Mouse (Mus musculus) lung, embryonic 15.5 days (tissue): ENCODE measurements around the gene Eif6. TPM values are rescaled to one million over a fixed set of nuclear protein-coding genes. Genes with fewer than 3 reads are reported as not detected.
A peak's percentile ranks its signal among the peaks of the same experiment; 100 is the strongest.

Experiments
- ATAC-seq: fragments of 200-750 bp; cut with Nextera tagmentation; 2 replicates; pipeline ENCODE4 v1.8.0; 2017; ENCODE audit warnings: moderate number of reproducible peaks, borderline replicate concordance; ENCODE audit not compliant: low FRiP score, low TSS enrichment; ENCODE audit errors: extremely low read depth
- H3K27ac ChIP-seq: fragments of 300-500 bp; sonication (generic); 2 replicates; pipeline ENCODE4 v1.5.1; 2015; ENCODE audit warnings: moderate library complexity, mild to moderate bottlenecking, inconsistent platforms
- H3K27me3 ChIP-seq: fragments of 300-500 bp; sonication (generic); 2 replicates; pipeline ENCODE4 v1.6.1; 2015; ENCODE audit warnings: inconsistent platforms
- H3K36me3 ChIP-seq: fragments of 300-500 bp; sonication (generic); 2 replicates; pipeline ENCODE4 v1.6.1; 2015; ENCODE audit warnings: inconsistent platforms
- H3K4me1 ChIP-seq: fragments of 300-500 bp; sonication (generic); 2 replicates; pipeline ENCODE4 v1.6.1; 2015; ENCODE audit warnings: inconsistent platforms
- H3K4me2 ChIP-seq: fragments of 300-500 bp; sonication (generic); 2 replicates; pipeline ENCODE4 v1.6.1; 2015; ENCODE audit warnings: inconsistent platforms, mild to moderate bottlenecking, moderate library complexity
- H3K4me3 ChIP-seq: fragments of 300-500 bp; sonication (generic); 2 replicates; pipeline ENCODE4 v1.5.1; 2015; ENCODE audit warnings: mild to moderate bottlenecking, inconsistent platforms
- H3K9ac ChIP-seq: fragments of 300-500 bp; sonication (generic); 2 replicates; pipeline ENCODE4 v1.6.1; 2015; ENCODE audit warnings: inconsistent platforms
- H3K9me3 ChIP-seq: fragments of 300-500 bp; sonication (generic); 2 replicates; pipeline ENCODE4 v1.6.1; 2016; ENCODE audit warnings: inconsistent platforms
- WGBS: fragments of 180-500 bp; shearing (Covaris S2); methylation state at CpG from one replicate; pipeline ENCODE4 v1.1.7; 2015; 5-methylcytosine and 5-hydroxymethylcytosine counted together
- polyA plus RNA-seq: library from polyadenylated mRNA; unstranded; fragments of >200 nt; fragmentation: Nextera tagmentation; extraction: Ambion mirVana; gene quantifications from 2 replicates; pipeline ENCODE4 v1.2.1, GENCODE M21; 2015

Gene Eif6
- polyA plus RNA-seq, 1 experiment from 2014 or later: 184 TPM

GRCm38 (mm10) chr2:155779066-155779465, 47.7 kb downstream of the Eif6 start:
- H3K27ac ChIP-seq: no peak overlapping the region
- H3K36me3 ChIP-seq: no peaks in the 10 kb centered on the region
- H3K9me3 ChIP-seq: no peaks in the 10 kb centered on the region
- WGBS: 23% methylated on average over 7 of the region's 7 CpGs
- no peak overlapping the region for H3K9ac ChIP-seq
- ATAC-seq: no peak
- peaks cover 38% of the 10 kb centered on the region for H3K27me3 ChIP-seq
- H3K4me2 ChIP-seq: no peak overlapping the region
- peaks cover 8% of the 10 kb centered on the region for H3K4me1 ChIP-seq
- no peak overlapping the region for H3K4me3 ChIP-seq

GRCm38 (mm10) chr2:155778004-155778403, 48.7 kb downstream of the Eif6 start:
- Histone ChIP-seq H3K27me3 (peaks cover 48% of the 10 kb centered on the region), H3K4me2 (no peak overlapping the region), H3K36me3 (no peaks in the 10 kb centered on the region), H3K9ac (no peak overlapping the region), H3K27ac (no peak overlapping the region), H3K4me1 (peaks cover 8% of the 10 kb centered on the region), H3K4me3 (no peak overlapping the region), H3K9me3 (no peaks in the 10 kb centered on the region)
- WGBS: 61% methylated on average over 6 of the region's 6 CpGs
- ATAC-seq: no peak

- no peak for ATAC-seq
- 77% methylated on average over 4 of the region's 4 CpGs for WGBS
- Histone ChIP-seq H3K4me3 (no peak overlapping the region), H3K27ac (no peak overlapping the region), H3K4me1 (peaks cover 8% of the 10 kb centered on the region), H3K36me3 (no peaks in the 10 kb centered on the region), H3K9me3 (no peaks in the 10 kb centered on the region), H3K27me3 (peaks cover 52% of the 10 kb centered on the region), H3K9ac (no peak overlapping the region), H3K4me2 (no peak overlapping the region)
Measured at GRCm38 (mm10) chr2:155777688-155777985, 49.1 kb downstream of the Eif6 start.

GRCm38 (mm10) chr2:155776824-155777687, 49.7 kb downstream of the Eif6 start:
- H3K9me3 ChIP-seq: no peaks in the 10 kb centered on the region
- no peak overlapping the region for H3K4me3 ChIP-seq
- no peak for ATAC-seq
- peaks cover 8% of the 10 kb centered on the region for H3K4me1 ChIP-seq
- no peak overlapping the region for H3K27ac ChIP-seq
- 46% methylated on average over 10 of the region's 10 CpGs for WGBS
- H3K36me3 ChIP-seq: no peaks in the 10 kb centered on the region
- no peak overlapping the region for H3K9ac ChIP-seq
- peaks cover 58% of the 10 kb centered on the region for H3K27me3 ChIP-seq
- no peak overlapping the region for H3K4me2 ChIP-seq

- WGBS: 2% methylated on average over 44 of the region's 44 CpGs
- Histone ChIP-seq H3K4me1 (peaks cover 8% of the 10 kb centered on the region), H3K9ac (no peak overlapping the region), H3K9me3 (no peaks in the 10 kb centered on the region), H3K27me3 (peaks cover 58% of the 10 kb centered on the region), H3K36me3 (no peaks in the 10 kb centered on the region), H3K4me3 (peak overlapping the region; percentile 49), H3K4me2 (peak overlapping the region; percentile 96), H3K27ac (no peak overlapping the region)
- peak; percentile 81; the same call in 1 of the 2 replicates for ATAC-seq
Measured at GRCm38 (mm10) chr2:155775685-155776263, 51.0 kb downstream of the Eif6 start.

GRCm38 (mm10) chr2:155774927-155775684, 51.6 kb downstream of the Eif6 start, which contains the start of gene Mmp24:
TSS of gene Mmp24 (plus strand) at chr2:155775342.
- Histone ChIP-seq H3K27me3 (peaks cover 58% of the 10 kb centered on the region), H3K27ac (no peak within 1 kb of the TSS), H3K36me3 (no peaks in the 10 kb centered on the region), H3K4me3 (peak within 1 kb of the TSS; percentile 49), H3K4me2 (peak within 1 kb of the TSS; percentile 96), H3K9ac (no peak within 1 kb of the TSS), H3K9me3 (no peaks in the 10 kb centered on the region), H3K4me1 (peaks cover 8% of the 10 kb centered on the region)
- WGBS: 2% methylated on average over 87 of the region's 100 CpGs
- no peak; the same call in 1 of the 2 replicates for ATAC-seq

- 50% methylated on average over 11 of the region's 11 CpGs for WGBS
- no peaks in the 10 kb centered on the region for H3K9me3 ChIP-seq
- no peak for ATAC-seq
- H3K27ac ChIP-seq: no peak overlapping the region
- H3K9ac ChIP-seq: no peak overlapping the region
- H3K27me3 ChIP-seq: peaks cover 58% of the 10 kb centered on the region
- peak overlapping the region; percentile 96; the same call in 1 of the 2 replicates for H3K4me2 ChIP-seq
- no peak overlapping the region for H3K4me3 ChIP-seq
- H3K4me1 ChIP-seq: peaks cover 8% of the 10 kb centered on the region
- H3K36me3 ChIP-seq: no peaks in the 10 kb centered on the region
Measured at GRCm38 (mm10) chr2:155774261-155774926, 52.3 kb downstream of the Eif6 start.

GRCm38 (mm10) chr2:155773664-155774063, 53.1 kb downstream of the Eif6 start:
- no peak overlapping the region for H3K4me3 ChIP-seq
- H3K27me3 ChIP-seq: peaks cover 58% of the 10 kb centered on the region
- peaks cover 8% of the 10 kb centered on the region for H3K4me1 ChIP-seq
- no peak for ATAC-seq
- no peak overlapping the region for H3K9ac ChIP-seq
- no peaks in the 10 kb centered on the region for H3K36me3 ChIP-seq
- H3K4me2 ChIP-seq: no peak overlapping the region
- no peak overlapping the region for H3K27ac ChIP-seq
- WGBS: 50% methylated on average over 4 of the region's 4 CpGs
- no peaks in the 10 kb centered on the region for H3K9me3 ChIP-seq

Other genes starting within 250 kb of the Eif6 start
- gene Gss, start 234.1 kb downstream of the Eif6 start, polyA plus RNA-seq: 26.5 and 29.8 TPM in 2 replicates
- 0.85 and 1.1 TPM in 2 replicates for gene Myh7b, start 215.7 kb downstream of the Eif6 start, polyA plus RNA-seq
- 126 and 133 TPM in 2 replicates for gene Trpc4ap, start 134.5 kb downstream of the Eif6 start, polyA plus RNA-seq
- gene Edem2, start 97.5 kb downstream of the Eif6 start, polyA plus RNA-seq: 41.2 and 45.2 TPM in 2 replicates
- gene Gm17581, start 91.1 kb downstream of the Eif6 start, polyA plus RNA-seq: not detected in 2 replicates
- 14.6 and 15.3 TPM in 2 replicates for gene Procr, start 75.8 kb downstream of the Eif6 start, polyA plus RNA-seq
- 0.04 and 0.09 TPM in 2 replicates for gene Mmp24, start 51.6 kb downstream of the Eif6 start, polyA plus RNA-seq
- 17.4 and 19.7 TPM in 2 replicates for gene BC029722, start 7.5 kb downstream of the Eif6 start, polyA plus RNA-seq
- 0.10 and 0.21 TPM in 2 replicates for gene Fam83c, start 7.9 kb upstream of the Eif6 start, polyA plus RNA-seq
- 65.9 and 75.6 TPM in 2 replicates for gene Uqcc1, start 103.4 kb upstream of the Eif6 start, polyA plus RNA-seq
- not detected in 2 replicates for gene Gm15557, start 113.8 kb upstream of the Eif6 start, polyA plus RNA-seq
- gene Gdf5, start 118.4 kb upstream of the Eif6 start, polyA plus RNA-seq: 0.34 and 0.57 TPM in 2 replicates
- gene Cep250, start 129.5 kb upstream of the Eif6 start, polyA plus RNA-seq: 22.5 and 26.1 TPM in 2 replicates
- gene 6430550D23Rik, start 181.1 kb upstream of the Eif6 start, polyA plus RNA-seq: 0.88 and 1.8 TPM in 2 replicates
- 224 and 226 TPM in 2 replicates for gene Ergic3, start 181.1 kb upstream of the Eif6 start, polyA plus RNA-seq
- gene Fer1l4, start 226.0 kb upstream of the Eif6 start, polyA plus RNA-seq: not detected in 2 replicates
- 3.6 and 3.7 TPM in 2 replicates for gene Spag4, start 238.2 kb upstream of the Eif6 start, polyA plus RNA-seq